Mouse (Mus musculus) lung, postnatal 36 days (tissue): ENCODE results near the gene Pde6b.
A peak's percentile ranks its signal among the peaks of the same experiment; 100 is the strongest.

Experiments used
- DNase-seq: peaks from one replicate; pipeline ENCODE4 v3.0.0; 2022; ENCODE audit warnings: mixed read lengths

Pde6b gene

DNA sequence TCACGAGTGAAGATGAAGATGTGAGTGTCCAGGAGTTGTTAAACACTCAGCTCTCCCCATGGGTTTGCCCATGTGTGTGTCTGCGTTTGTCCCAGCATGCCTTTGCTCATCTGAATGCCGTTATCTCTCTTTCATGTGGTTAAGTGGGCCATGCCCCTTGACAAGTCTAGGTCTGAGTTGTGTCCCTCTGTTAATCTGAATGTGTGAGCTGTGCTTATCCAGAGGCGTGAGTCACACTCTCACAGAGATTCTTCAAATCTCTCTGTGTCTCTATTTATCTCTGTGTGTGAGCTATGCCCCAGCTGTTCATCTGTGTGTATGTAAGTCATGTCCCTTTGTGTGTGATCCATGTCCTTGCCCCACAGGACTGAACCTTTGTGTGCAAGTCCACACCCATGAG lies 15.3 kb downstream of the Pde6b start:
- no peak for DNase-seq

DNA sequence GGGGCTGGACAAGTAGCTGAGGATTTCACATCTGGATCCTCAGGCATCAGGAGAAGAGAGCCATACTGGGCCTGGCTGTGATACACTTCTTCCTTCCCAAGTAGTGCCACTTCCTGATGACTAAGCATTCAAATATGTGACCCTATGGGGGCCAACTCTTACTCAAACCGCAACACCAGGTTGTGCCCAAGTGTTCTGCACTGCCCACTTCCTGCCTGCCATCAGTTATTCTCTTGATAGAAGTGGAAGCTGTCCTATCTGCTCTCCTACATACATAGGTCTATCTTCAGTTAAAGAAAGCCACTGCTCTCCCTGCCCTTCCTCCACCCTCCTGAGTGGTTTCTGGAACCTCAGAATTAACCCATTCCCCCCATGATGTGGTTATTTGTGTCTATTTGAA lies 17.3 kb downstream of the Pde6b start:
- DNase-seq = no peak

DNA sequence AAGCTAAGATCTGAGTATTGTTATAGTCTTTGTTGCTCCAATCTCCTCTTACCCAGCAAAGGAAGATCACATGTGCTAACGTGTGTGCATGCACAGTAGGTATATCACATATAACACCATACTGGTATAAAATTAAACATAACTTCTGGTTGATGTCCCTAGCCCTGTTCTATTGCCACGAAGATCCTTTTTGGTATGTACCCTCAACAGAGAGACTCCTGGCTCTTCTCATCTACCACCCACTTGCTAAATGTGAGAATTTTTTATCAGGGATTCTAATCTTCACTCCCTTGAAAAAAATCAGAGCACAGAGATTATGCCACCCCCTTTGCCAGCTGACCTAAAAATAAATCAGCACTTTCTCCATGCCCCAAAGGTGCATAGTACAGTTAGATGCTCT lies 18.8 kb downstream of the Pde6b start:
- no peak for DNase-seq

GRCm38 (mm10) chr5:108414711-108415110 lies 26.5 kb downstream of the Pde6b start:
- no peak for DNase-seq

DNA sequence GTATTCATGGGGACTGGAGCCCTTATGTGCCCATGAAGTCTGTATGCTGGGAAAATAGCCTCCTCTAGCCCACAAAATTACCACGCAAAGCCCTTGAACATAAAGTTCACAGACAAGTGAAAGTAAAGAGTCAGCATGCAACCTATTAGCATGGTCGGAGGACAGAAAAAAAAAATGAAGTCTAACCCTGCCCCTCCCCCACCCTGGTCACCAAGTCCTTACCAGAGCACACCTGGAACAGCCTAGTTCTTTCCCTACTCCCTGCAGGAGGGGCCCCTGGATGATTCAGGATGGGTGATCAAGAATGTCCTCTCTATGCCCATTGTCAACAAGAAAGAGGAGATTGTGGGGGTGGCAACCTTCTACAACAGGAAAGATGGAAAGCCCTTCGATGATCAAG lies 34.5 kb downstream of the Pde6b start:
- DNase-seq = no peak

DNA sequence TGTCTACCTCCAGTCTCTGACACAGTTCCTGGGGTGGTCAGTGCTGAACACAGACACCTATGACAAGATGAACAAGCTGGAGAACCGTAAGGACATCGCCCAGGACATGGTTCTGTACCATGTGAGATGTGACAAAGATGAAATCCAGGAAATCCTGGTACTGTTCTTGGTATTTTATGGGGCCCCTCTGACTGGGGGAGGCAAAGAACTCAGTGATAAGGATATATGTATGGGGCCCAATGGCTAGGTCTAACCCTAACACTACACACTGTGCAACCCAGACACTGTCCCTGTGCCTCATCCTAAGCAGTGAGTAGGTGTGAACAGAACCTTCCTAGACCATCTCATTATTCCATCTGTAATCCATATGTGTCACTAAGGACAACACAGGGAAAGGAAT lies 35.2 kb downstream of the Pde6b start:
- no peak for DNase-seq

GRCm38 (mm10) chr5:108427186-108427585 lies 39.0 kb downstream of the Pde6b start:
- DNase-seq = peak; percentile 73

- no peak for DNase-seq
Measured at GRCm38 (mm10) chr5:108431196-108431595, 43.0 kb downstream of the Pde6b start.

- peak; percentile 96 for DNase-seq
Measured at GRCm38 (mm10) chr5:108433804-108434587, 45.8 kb downstream of the Pde6b start, which contains the start of gene Atp5k. Gene Atp5k, minus strand, starts transcription at chr5:108434448.

DNA sequence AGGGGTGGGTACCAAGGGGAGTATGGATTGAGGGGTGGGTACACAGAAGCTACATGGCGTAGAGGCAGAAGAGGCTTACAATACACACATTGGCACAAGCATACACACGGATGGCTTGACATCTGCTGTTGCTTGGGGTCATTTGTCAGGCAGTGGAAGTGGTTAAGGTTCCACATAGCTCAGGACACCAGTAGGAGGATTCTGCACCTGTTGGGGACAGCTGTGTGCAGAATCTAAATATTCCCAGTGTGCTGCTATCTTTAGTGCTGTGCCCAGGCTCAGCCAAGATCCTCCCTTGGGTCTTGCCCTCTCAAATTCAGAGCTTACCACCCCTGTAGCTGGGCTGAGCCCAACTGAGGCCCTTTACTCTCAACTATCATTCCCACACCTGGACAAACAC lies 47.9 kb downstream of the Pde6b start:
- DNase-seq = no peak

GRCm38 (mm10) chr5:108446973-108447372 lies 58.8 kb downstream of the Pde6b start:
- DNase-seq = peak; percentile 63

DNA sequence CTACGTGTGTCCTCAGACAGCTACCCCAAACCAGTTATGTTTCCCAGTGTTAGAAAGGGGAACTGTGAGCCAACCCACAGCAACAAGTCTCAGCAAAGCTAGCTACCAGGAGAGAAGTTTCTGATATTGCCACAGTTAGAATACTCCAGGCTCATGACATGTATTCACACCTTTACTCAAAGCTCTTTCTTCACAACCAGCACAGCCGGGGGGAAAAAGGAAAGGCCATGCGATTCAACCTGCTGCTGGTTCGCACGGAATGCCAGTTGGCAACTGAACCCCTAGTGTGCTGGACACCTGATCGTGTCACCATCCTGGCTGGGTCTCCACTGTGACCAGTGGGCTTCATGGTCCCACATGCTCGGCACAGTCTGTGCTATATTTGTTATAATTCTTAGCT lies 59.7 kb downstream of the Pde6b start:
- DNase-seq = peak; percentile 10

GRCm38 (mm10) chr5:108448785-108449668 lies 60.8 kb downstream of the Pde6b start, which contains the start of gene Mfsd7a:
Gene Mfsd7a, minus strand, starts transcription at chr5:108448891.
- DNase-seq = peak; percentile 91

GRCm38 (mm10) chr5:108450837-108451540 lies 62.8 kb downstream of the Pde6b start:
- no peak for DNase-seq

DNA sequence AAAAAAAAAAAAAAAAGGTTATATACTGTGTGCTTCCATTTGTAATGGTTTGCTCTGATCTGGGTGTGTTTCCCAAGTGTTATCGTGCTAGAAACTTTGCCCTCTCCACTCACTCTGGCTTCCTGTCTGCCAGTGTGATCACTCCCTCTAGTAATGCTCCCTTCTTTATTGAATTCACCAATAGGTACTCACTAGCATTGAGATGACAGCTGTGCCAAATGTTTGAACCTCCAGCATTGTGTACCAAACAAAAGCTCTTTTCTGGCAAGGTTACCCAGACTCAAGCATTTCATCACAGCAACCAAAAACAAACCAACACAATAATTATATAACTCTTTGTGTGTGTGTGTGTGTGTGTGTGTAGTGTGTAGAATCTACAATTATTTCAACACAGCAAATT lies 63.4 kb downstream of the Pde6b start:
- no peak for DNase-seq

DNA sequence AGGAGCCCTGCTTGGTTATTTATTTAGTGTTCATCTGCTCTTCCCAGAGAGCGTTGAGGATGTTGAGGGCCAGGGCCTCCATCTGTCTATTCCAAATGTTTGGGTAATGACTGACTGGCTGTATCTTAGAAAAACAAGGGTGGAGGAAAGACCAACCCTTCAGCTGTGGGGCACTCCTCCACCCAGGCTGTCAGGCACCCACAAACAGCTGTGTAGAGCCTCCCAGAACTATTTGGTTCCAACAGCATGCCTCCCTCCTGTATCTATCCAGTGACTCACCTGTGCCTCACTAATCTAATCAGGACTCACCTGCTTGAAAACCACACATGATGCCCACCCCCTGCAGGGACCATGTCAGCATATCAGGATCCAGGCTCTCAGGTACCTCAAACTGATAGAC lies 64.2 kb downstream of the Pde6b start:
- no peak for DNase-seq

- no peak for DNase-seq
Measured at GRCm38 (mm10) chr5:108454094-108454493, 65.9 kb downstream of the Pde6b start.

GRCm38 (mm10) chr5:108458706-108459105 lies 70.5 kb downstream of the Pde6b start:
- no peak for DNase-seq

DNA sequence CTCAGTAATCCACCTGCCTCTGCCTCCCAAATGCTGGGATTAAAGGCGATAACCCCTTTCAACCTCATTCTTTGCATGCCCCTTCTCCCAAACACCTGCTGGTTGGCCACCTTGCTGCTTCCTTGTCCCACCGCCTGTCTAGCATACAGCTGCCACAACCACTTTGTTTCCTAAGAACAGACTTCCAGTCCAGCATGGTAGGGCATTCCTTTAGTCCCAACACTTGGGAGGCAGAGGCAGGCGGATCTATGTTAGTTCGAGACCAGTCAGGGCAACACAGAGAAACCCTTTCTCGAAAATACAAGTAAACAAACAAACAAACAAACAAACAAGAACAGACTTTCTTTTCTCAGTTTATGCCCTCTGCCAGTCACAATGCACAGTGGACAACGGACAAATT lies 72.3 kb downstream of the Pde6b start:
- DNase-seq = no peak

GRCm38 (mm10) chr5:108461082-108462065 lies 73.2 kb downstream of the Pde6b start, which contains the start of gene Pcgf3:
Gene Pcgf3, plus strand, starts transcription at chr5:108461232.
- peak; percentile 99 for DNase-seq

- no peak for DNase-seq
Measured at GRCm38 (mm10) chr5:108462446-108462845, 74.3 kb downstream of the Pde6b start.
